20 mouse cellular contexts compared by ENCODE assay signal in genomic region chr14:21866816-21867215, GRCm38 (mm10). TPM values are rescaled to one million over a fixed set of nuclear protein-coding genes. Genes with fewer than 3 reads are reported as not detected.
DNase-seq lines count a peak whose midpoint lies in the region; ATAC-seq lines count a peak whose summit lies in the region.
"Had no signal": no experiment of that assay in that cellular context is flagged by ENCODE, and none has a peak within 500 bp of the region (broad histone marks: within the 10 kb centered on the region; RNA-seq: fewer than 3 reads in every experiment).

No protein-coding gene starts in this region.

- ATAC-seq in limb, embryonic 13.5 days (ENCODE audit: low FRiP score, low read depth) = peak; percentile 46
- 0 out of 2 replicates have a peak, but pooled peaks have one; percentile 21 for ATAC-seq in stomach, embryonic 16.5 days (ENCODE audit: insufficient read depth, low FRiP score)
- no peak for ATAC-seq in monocyte, adult 5-6 weeks (replicated peaks; ENCODE audit: insufficient number of reproducible peaks, low FRiP score, low TSS enrichment, poor library complexity, severe bottlenecking)
- ATAC-seq: forebrain, embryonic 16.5 days; hindbrain, embryonic 16.5 days had no signal

- peaks cover 21% of the 10 kb centered on the region for H3K4me1 ChIP-seq in limb, embryonic 13.5 days
- H3K4me1 ChIP-seq in stomach, embryonic 16.5 days (ENCODE audit: control insufficient read depth, insufficient read depth, low read length) = no peaks in the 10 kb centered on the region; the same call in 1 of the 2 replicates
- H3K4me1 ChIP-seq: forebrain, embryonic 12.5 days; heart, embryonic 10.5 days; hindbrain, embryonic 12.5 days had no signal

- peak; percentile 39 for DNase-seq in testis, postnatal 10 days (ENCODE audit: low spot score)
- DNase-seq in testis, postnatal 14 days (ENCODE audit: low spot score) = no peak
- no peak for DNase-seq in frontal cortex, postnatal 25 days (ENCODE audit: low spot score in 2 of 2)
- DNase-seq: adrenal gland, postnatal 10 days; cerebellum, adult 11-12 months; cerebellum, adult 9-10 months; cerebellum, postnatal 25 days; gastrocnemius, postnatal 36 days; heart, adult 18-20 months; heart, postnatal 10 days; heart, postnatal 4 days had no signal

- H3K27me3 ChIP-seq in limb, embryonic 13.5 days = peaks cover 6% of the 10 kb centered on the region; the same call in 1 of the 2 replicates
- H3K27me3 ChIP-seq in stomach, embryonic 16.5 days (ENCODE audit: control insufficient read depth, insufficient read depth, low read length) = no peaks in the 10 kb centered on the region
- H3K27me3 ChIP-seq: embryonic facial prominence, embryonic 12.5 days; forebrain, embryonic 12.5 days; hindbrain, embryonic 12.5 days had no signal

- no peak overlapping the region for H3K4me2 ChIP-seq in limb, embryonic 13.5 days (replicated peaks)
- H3K4me2 ChIP-seq in stomach, embryonic 16.5 days (ENCODE audit: low read depth, low read length) = no peak overlapping the region
- H3K4me2 ChIP-seq: embryonic facial prominence, embryonic 12.5 days; forebrain, embryonic 12.5 days; hindbrain, embryonic 12.5 days had no signal

- H3K36me3 ChIP-seq in limb, embryonic 13.5 days = no peaks in the 10 kb centered on the region
- H3K36me3 ChIP-seq in stomach, embryonic 16.5 days (ENCODE audit: control insufficient read depth, insufficient read depth, low read length) = no peaks in the 10 kb centered on the region
- H3K36me3 ChIP-seq: embryonic facial prominence, embryonic 12.5 days; forebrain, embryonic 12.5 days; heart, embryonic 10.5 days; hindbrain, embryonic 12.5 days had no signal

- 23% methylated on average over 7 of the region's 7 CpGs for WGBS in limb, embryonic 13.5 days
- WGBS in stomach, embryonic 16.5 days = 70% methylated on average over 7 of the region's 7 CpGs

- 0 out of 2 replicates have a peak overlapping the region, but pooled peaks have one; percentile 29 for H3K27ac ChIP-seq in limb, embryonic 13.5 days
- H3K27ac ChIP-seq in stomach, embryonic 16.5 days (ENCODE audit: low read length) = no peak overlapping the region
- H3K27ac ChIP-seq: forebrain, embryonic 12.5 days; heart, embryonic 10.5 days; hindbrain, embryonic 12.5 days had no signal

- H3K4me3 ChIP-seq in limb, embryonic 13.5 days = no peak overlapping the region
- no peak overlapping the region for H3K4me3 ChIP-seq in stomach, embryonic 16.5 days (replicated peaks; ENCODE audit: low read length)
- H3K4me3 ChIP-seq: embryonic facial prominence, embryonic 12.5 days; forebrain, embryonic 12.5 days; heart, embryonic 10.5 days; hindbrain, embryonic 12.5 days had no signal

- H3K9ac ChIP-seq in limb, embryonic 13.5 days = no peak overlapping the region
- no peak overlapping the region for H3K9ac ChIP-seq in stomach, embryonic 16.5 days (ENCODE audit: low read length)
- H3K9ac ChIP-seq: embryonic facial prominence, embryonic 12.5 days; forebrain, embryonic 12.5 days; hindbrain, embryonic 12.5 days had no signal

- no peaks in the 10 kb centered on the region for H3K9me3 ChIP-seq in limb, embryonic 13.5 days
- H3K9me3 ChIP-seq in stomach, embryonic 16.5 days (replicated peaks; ENCODE audit: control insufficient read depth, low read length) = no peaks in the 10 kb centered on the region
- H3K9me3 ChIP-seq: embryonic facial prominence, embryonic 12.5 days; forebrain, embryonic 12.5 days; heart, embryonic 10.5 days; hindbrain, embryonic 12.5 days had no signal

RNA-seq across cellular contexts. Expression of gene Comtd1, which starts 18.0 kb away (rescaled TPM):
- polyA plus RNA-seq in limb, embryonic 13.5 days (2015; fragmentation: Nextera tagmentation; extraction: Ambion mirVana) = 21.0 and 24.2 TPM in 2 replicates
- 36.8 and 39.0 TPM in 2 replicates for polyA plus RNA-seq in stomach, embryonic 16.5 days (2015; fragmentation: Nextera tagmentation; extraction: Ambion mirVana)
- 2.9 to 11.5 TPM (median 8.0 TPM) in 3 replicates for total RNA-seq in monocyte, adult 5-6 weeks (2017)

RNA-seq across cellular contexts. Expression of gene Vdac2, which starts 41.8 kb away (rescaled TPM):
- 241 and 242 TPM in 2 replicates for polyA plus RNA-seq in limb, embryonic 13.5 days (2015; fragmentation: Nextera tagmentation; extraction: Ambion mirVana)
- polyA plus RNA-seq in stomach, embryonic 16.5 days (2015; fragmentation: Nextera tagmentation; extraction: Ambion mirVana) = 289 and 297 TPM in 2 replicates
- total RNA-seq in monocyte, adult 5-6 weeks (2017) = 210 to 264 TPM (median 238 TPM) in 3 replicates
